Mouse (Mus musculus) natural killer cell, adult 2 months (primary cell): Measurements from ENCODE around the gene Ciita.

Experiments
- DNase-seq, 2 experiments: peaks; one replicate each; pipeline ENCODE4 v3.0.0; 2022; ENCODE audit warnings: low spot score in 2 of 2

Ciita gene

DNA sequence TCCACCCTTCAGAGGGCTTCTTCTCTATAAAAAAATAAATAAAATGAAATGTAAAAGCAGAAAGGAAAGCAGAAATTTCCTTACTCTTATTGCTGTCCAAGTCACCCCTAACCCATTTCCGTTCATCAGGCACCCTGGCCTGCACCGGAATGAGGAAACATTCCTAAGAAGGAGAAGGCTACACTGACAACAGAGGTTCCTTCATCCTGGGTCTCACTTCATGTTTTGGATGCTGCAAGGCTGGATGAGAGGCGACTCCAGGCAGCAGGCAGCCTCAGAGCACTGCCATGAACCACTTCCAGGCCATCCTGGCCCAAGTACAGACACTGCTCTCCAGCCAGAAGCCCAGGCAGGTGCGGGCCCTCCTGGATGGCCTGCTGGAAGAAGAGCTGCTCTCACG is at the start of gene Ciita:
Ciita (plus strand) TSS at position 203 of the 400 bp plus-strand sequence.
- no peak for DNase-seq

GRCm38 (mm10) chr16:10431911-10432310 is 47.9 kb upstream of the Ciita start:
- DNase-seq = no peak

DNA sequence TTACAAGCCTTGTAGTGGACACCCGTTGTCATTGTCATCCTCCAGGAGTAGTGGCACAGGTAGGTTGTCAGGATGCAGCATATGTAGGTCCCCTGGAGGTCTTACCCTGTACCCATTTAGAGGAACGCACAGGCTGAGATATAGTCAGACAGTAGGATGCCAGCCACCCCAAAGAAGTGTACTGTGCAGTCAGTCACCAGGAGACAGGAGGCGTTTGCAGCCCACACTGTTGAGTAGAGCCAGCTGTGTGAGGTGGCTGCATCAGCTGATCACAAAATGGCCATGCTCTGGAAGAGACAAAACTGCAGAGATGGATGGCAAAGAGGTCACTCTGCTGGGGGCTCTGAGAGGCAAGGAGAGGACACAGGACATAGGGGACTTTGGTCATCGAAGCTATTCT is 47.5 kb upstream of the Ciita start:
- no peak for DNase-seq

- DNase-seq = no peak
Observed at GRCm38 (mm10) chr16:10433344-10433743, 46.5 kb upstream of the Ciita start.

- DNase-seq = no peak
Observed at GRCm38 (mm10) chr16:10436166-10436565, 43.7 kb upstream of the Ciita start.

- no peak for DNase-seq
Observed at GRCm38 (mm10) chr16:10438055-10438454, 41.8 kb upstream of the Ciita start.

DNA sequence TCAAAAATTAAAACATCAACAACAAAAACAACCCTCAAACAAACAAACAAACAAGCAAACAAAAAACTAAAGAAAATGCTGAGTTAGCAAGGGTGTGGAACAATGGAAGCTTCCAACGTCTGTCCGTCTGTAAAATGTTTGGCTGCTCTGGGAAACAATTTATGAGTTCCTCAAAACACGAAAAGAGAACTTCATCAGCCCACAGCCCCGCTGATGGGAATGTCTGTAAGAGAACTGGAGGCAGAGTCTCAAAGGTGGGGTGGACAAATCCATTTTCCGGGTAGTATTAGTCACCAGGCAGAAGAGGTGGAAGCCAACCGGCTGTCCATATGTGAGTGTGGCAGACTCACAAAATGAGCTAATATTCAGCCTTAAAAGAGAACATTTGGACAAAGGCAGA is 38.5 kb upstream of the Ciita start:
- DNase-seq = no peak

- DNase-seq = no peak
Observed at GRCm38 (mm10) chr16:10441761-10442160, 38.1 kb upstream of the Ciita start.

DNA sequence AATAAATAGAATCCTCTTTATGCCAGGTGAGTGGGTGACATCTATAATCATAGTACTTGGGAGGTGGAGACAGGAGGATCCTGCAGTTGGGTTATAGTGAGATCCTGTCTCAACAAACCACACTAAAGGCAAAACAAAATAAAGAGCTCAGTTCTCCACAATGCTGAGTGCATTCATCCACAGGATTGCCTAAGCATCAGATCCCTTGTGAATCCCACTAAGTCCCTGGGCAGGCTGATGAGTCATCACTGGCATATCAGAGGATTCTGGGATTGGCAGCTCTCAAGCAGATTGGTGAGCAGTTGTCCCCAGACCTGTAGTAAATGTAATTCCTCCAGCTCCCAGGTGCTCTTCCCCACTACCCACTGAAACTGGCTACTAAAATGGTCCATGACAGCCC is 36.1 kb upstream of the Ciita start:
- DNase-seq = no peak

- DNase-seq = no peak
Observed at GRCm38 (mm10) chr16:10446573-10447263, 33.1 kb upstream of the Ciita start.

DNA sequence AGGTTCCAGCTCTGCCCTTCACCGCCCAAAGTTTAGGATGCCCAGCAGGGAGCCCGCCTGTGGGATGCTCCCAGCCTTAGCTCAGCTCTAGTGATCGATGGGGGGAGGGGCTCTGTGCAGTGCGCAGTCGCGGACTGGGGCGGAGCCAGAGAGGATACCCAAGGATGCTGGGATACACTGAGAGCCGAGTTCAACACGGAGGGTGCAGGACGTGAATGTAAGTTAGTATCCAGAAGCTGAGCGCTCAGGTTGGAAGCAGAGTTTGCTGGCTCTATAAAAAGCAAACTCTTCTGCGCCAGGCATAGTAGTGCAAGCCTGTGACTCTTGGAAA is 32.6 kb upstream of the Ciita start, which contains the start of gene Tvp23a:
Tvp23a (minus strand) TSS at position 99 of the 331 bp plus-strand sequence.
- no peak for DNase-seq

- DNase-seq = no peak
Observed at GRCm38 (mm10) chr16:10447781-10448180, 32.1 kb upstream of the Ciita start.

DNA sequence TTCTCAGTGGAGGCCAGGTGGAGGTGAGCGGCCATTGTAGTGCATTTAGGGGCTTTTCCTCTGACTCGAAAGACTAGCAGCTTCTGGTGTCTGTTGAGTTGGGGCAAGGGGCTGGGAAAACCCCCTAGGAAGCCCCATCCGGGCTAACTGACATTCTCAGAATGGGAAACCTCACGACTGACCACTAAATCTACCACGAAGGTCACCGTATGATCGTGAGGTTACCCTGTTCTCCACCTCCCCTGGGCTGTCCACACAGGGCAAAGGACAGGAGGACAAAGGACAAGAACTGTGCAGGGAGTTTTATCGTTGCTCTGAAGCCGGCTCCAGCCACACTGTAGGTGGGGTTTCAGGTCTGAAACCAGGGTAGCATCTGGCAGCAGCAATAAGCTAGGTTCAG is 30.9 kb upstream of the Ciita start:
- DNase-seq = no peak

DNA sequence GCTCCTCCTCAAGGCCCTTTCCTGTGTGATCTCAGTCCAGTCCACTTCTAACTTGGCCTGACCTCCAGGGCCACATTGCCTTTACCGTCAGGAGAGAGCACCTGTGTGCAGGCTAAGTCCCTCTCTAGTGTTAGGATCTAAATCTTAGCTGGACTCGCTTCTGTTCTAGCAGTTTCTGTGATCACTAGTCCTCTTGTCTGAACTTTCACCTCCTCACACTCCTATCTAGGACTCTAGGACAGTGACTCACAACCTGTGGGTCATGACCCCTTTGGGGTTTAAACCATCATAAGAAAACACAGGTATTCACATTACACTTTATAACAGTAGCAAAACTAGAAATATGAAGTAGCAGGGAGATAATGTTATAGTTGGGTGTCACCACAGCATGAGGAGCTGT is 28.0 kb upstream of the Ciita start:
- no peak for DNase-seq

DNA sequence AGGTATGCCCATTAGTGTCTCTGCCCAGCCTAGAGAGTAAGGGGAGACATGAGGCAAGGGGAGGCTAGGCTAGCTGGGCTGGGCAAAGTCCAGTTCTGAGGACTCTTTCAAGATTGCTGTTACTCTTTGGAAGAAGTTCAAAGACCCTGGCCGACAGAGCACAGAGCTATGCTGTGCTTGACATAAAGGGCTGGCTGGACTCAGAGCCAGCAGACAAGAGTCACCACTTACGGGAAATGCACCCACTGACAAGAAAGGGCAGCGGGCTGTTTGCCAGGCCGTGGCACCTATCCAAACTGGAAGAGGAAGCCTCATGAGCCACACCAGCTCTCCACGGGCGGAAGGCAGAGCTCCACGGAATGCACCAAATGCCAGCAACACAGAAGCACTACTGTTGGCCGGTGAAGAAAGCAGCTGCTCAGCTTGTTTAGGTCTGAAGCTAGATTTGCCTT is 27.4 kb upstream of the Ciita start:
- no peak for DNase-seq

DNA sequence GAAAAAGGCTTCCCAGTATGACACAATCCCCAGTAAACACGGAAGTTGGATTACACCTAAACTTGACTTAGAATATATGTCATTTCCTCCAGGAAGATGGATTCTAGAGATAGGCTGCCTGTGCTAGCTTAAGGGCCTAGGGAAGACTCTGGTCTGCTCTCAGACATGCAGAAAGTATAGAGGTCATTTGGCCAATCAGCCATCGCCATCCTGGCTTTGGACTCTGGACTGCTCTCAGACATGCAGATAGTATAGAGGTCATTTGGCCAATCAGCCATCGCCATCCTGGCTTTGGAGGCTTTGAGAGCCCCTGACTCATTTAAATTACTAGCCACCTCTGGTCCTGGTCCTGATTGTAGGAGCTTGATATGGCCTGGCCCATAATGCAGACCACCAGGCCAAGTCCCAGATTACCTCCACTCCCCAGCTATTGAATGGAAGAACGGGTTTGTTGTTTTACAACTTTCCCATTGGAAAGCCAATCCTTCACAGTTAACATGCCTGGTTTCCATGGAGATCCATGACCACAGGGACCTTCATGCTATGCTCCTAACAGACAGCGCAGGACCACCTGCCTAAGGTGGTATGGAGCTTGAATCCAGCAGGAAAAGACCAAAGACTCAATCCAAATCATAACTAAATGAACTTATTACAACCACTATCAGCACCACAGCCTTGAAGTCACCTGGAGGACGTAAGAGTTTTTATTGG is 25.8 kb upstream of the Ciita start:
- no peak for DNase-seq

- no peak for DNase-seq
Observed at GRCm38 (mm10) chr16:10454583-10454974, 25.3 kb upstream of the Ciita start.

GRCm38 (mm10) chr16:10460188-10460587 is 19.7 kb upstream of the Ciita start:
- no peak for DNase-seq

DNA sequence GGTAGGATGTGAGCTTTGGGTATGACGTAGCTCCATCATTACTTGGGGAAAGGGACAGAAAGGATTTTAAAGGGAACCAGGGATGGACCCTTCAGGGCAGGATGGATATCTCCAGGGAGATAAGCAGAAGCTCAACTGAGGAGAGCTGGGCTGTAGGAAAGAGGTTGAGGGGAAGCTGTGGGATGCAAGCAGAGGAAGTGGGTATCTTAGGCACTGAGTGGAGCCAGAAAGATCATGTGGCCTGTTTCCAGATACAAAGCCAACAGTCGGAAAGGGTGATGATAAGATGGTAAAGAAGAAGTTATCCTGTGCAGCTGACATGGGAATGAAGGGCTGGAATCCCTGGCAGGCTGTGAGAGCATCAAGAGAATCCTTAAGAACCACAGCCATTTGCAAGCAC is 18.7 kb upstream of the Ciita start:
- DNase-seq = no peak

- no peak for DNase-seq
Observed at GRCm38 (mm10) chr16:10465011-10465681, 14.7 kb upstream of the Ciita start.

GRCm38 (mm10) chr16:10467391-10468107 is 12.3 kb upstream of the Ciita start:
- no peak for DNase-seq

DNA sequence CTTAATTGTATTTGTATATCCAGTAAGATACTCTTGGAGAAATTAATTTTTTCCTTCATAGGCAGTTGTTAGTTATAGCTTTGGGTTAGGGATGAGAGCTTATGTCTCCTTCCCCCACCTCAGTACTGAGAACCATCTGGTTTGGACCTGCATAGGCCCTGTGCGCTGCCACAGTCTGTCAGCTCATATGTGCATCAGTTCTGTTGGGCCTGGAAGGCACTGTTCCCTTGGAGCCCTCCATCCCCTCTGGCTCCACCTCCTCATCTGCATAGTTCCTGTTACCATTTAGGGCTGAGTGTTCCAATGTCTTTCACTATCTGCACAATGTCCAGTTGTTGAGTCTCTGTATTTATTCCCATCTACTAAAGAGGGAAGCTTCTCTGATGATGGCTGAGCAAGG is 11.7 kb upstream of the Ciita start:
- DNase-seq = no peak
